Mouse (Mus musculus) hindbrain, embryonic 12.5 days (tissue): ENCODE data around the gene Cnot8. TPM values are rescaled to one million over a fixed set of nuclear protein-coding genes. Genes with fewer than 3 reads are reported as not detected.
"Not testable (repeated sequence)": the region's sequence is repeated elsewhere in the genome, so short reads cannot be mapped to it uniquely, and the experiment has no call there.

Source experiments
- ATAC-seq: fragments of 200-750 bp; cut with Nextera tagmentation; 2 replicates; pipeline ENCODE4 v1.8.0; 2017; ENCODE audit warnings: moderate TSS enrichment; ENCODE audit not compliant: low FRiP score
- H3K27ac ChIP-seq: fragments of 300-500 bp; sonication (generic); 2 replicates; pipeline ENCODE4 v1.5.1; 2016; ENCODE audit warnings: mild to moderate bottlenecking
- H3K27me3 ChIP-seq: fragments of 300-500 bp; sonication (generic); 2 replicates; pipeline ENCODE4 v1.6.1; 2016; ENCODE audit warnings: mild to moderate bottlenecking
- H3K36me3 ChIP-seq: fragments of 300-500 bp; sonication (generic); 2 replicates; pipeline ENCODE4 v1.6.1; 2016; ENCODE audit warnings: mild to moderate bottlenecking
- H3K4me1 ChIP-seq: fragments of 300-500 bp; sonication (generic); 2 replicates; pipeline ENCODE4 v1.6.1; 2016
- H3K4me2 ChIP-seq: fragments of 300-500 bp; sonication (generic); replicated peaks from 2 replicates; pipeline ENCODE4 v1.6.1; 2016; ENCODE audit warnings: mild to moderate bottlenecking
- H3K4me3 ChIP-seq: fragments of 300-500 bp; sonication (generic); 2 replicates; pipeline ENCODE4 v1.5.1; 2016; ENCODE audit warnings: mild to moderate bottlenecking
- H3K9ac ChIP-seq: fragments of 300-500 bp; sonication (generic); 2 replicates; pipeline ENCODE4 v1.6.1; 2016; ENCODE audit warnings: mild to moderate bottlenecking, moderate library complexity
- H3K9me3 ChIP-seq: fragments of 300-500 bp; sonication (generic); replicated peaks from 2 replicates; pipeline ENCODE4 v1.6.1; 2016; ENCODE audit warnings: mild to moderate bottlenecking
- WGBS: fragments of 180-500 bp; shearing (Covaris S2); methylation state at CpG from one replicate; pipeline ENCODE4 v1.1.7; 2016; 5-methylcytosine and 5-hydroxymethylcytosine counted together
- polyA plus RNA-seq: library from polyadenylated mRNA; unstranded; fragments of >200 nt; fragmentation: Nextera tagmentation; extraction: Ambion mirVana; gene quantifications from 2 replicates; pipeline ENCODE4 v1.2.1, GENCODE M21; 2016

The Cnot8 gene
- 105 and 109 TPM in 2 replicates for polyA plus RNA-seq

- peaks cover 25% of the 10 kb centered on the region for H3K4me1 ChIP-seq
- ATAC-seq = peak; percentile 96
- WGBS = under 1% methylated on average over 55 of the region's 55 CpGs
- H3K4me2 ChIP-seq = peak within 1 kb of the TSS; percentile 83
- peaks cover 2% of the 10 kb centered on the region for H3K27me3 ChIP-seq
- H3K9me3 ChIP-seq = no peaks in the 10 kb centered on the region
- no peaks in the 10 kb centered on the region for H3K36me3 ChIP-seq
- H3K9ac ChIP-seq = peak within 1 kb of the TSS; percentile 88
- peak within 1 kb of the TSS; percentile 84 for H3K27ac ChIP-seq
- peak within 1 kb of the TSS; percentile 94 for H3K4me3 ChIP-seq
These were observed at the start of gene Cnot8 for GRCm38 (mm10) chr11:58103697-58104306. Gene Cnot8 (plus strand): TSS chr11:58104153.

GRCm38 (mm10) chr11:58057455-58057854 is 46.5 kb upstream of the Cnot8 start:
- no peak for ATAC-seq
- no peak overlapping the region for H3K4me3 ChIP-seq
- H3K36me3 ChIP-seq = peaks cover 76% of the 10 kb centered on the region
- no peak overlapping the region for H3K27ac ChIP-seq
- H3K4me2 ChIP-seq = no peak overlapping the region
- WGBS = 48% methylated on average over 6 of the region's 6 CpGs
- H3K9ac ChIP-seq = no peak overlapping the region
- H3K27me3 ChIP-seq = no peaks in the 10 kb centered on the region
- H3K9me3 ChIP-seq = no peaks in the 10 kb centered on the region
- no peaks in the 10 kb centered on the region for H3K4me1 ChIP-seq

- H3K4me2 ChIP-seq, ATAC-seq, H3K4me3 ChIP-seq, H3K9me3 ChIP-seq, H3K27me3 ChIP-seq, H3K27ac ChIP-seq, H3K4me1 ChIP-seq, H3K9ac ChIP-seq: not testable (repeated sequence)
- 96% methylated on average over 7 of the region's 7 CpGs for WGBS
- H3K36me3 ChIP-seq = peaks cover 58% of the 10 kb centered on the region
These were observed 44.2 kb upstream of the Cnot8 start for GRCm38 (mm10) chr11:58059752-58060151.

- not testable (repeated sequence) for ATAC-seq, H3K27me3 ChIP-seq, H3K27ac ChIP-seq, H3K4me3 ChIP-seq, H3K9ac ChIP-seq, H3K9me3 ChIP-seq, H3K4me2 ChIP-seq, H3K4me1 ChIP-seq
- WGBS = 99% methylated on average over 4 of the region's 4 CpGs
- peaks cover 44% of the 10 kb centered on the region for H3K36me3 ChIP-seq
These were observed 42.7 kb upstream of the Cnot8 start for GRCm38 (mm10) chr11:58061218-58061617.

- Histone ChIP-seq H3K4me1 (no peaks in the 10 kb centered on the region), H3K9ac (no peak overlapping the region), H3K36me3 (peaks cover 35% of the 10 kb centered on the region), H3K27me3 (no peaks in the 10 kb centered on the region), H3K9me3 (no peaks in the 10 kb centered on the region), H3K27ac (no peak overlapping the region), H3K4me3 (no peak overlapping the region), H3K4me2 (no peak overlapping the region)
- no peak for ATAC-seq
- 91% methylated on average over 4 of the region's 4 CpGs for WGBS
These were observed 41.4 kb upstream of the Cnot8 start for GRCm38 (mm10) chr11:58062586-58062985.

- 83% methylated on average over 4 of the region's 4 CpGs for WGBS
- H3K27ac ChIP-seq = no peak overlapping the region
- H3K27me3 ChIP-seq = no peaks in the 10 kb centered on the region
- no peak overlapping the region for H3K4me3 ChIP-seq
- ATAC-seq = no peak
- H3K9me3 ChIP-seq = no peaks in the 10 kb centered on the region
- H3K9ac ChIP-seq = no peak overlapping the region
- H3K36me3 ChIP-seq = peaks cover 18% of the 10 kb centered on the region; the same call in 1 of the 2 replicates
- H3K4me1 ChIP-seq = no peaks in the 10 kb centered on the region
- no peak overlapping the region for H3K4me2 ChIP-seq
These were observed 38.9 kb upstream of the Cnot8 start for GRCm38 (mm10) chr11:58065025-58065424.

GRCm38 (mm10) chr11:58072978-58073377 is 31.0 kb upstream of the Cnot8 start:
- Histone ChIP-seq H3K27me3 (no peaks in the 10 kb centered on the region), H3K4me1 (no peaks in the 10 kb centered on the region), H3K9me3 (no peaks in the 10 kb centered on the region), H3K4me2 (no peak overlapping the region), H3K4me3 (no peak overlapping the region), H3K9ac (no peak overlapping the region), H3K27ac (no peak overlapping the region), H3K36me3 (no peaks in the 10 kb centered on the region)
- WGBS = 84% methylated on average over 3 of the region's 3 CpGs
- ATAC-seq = no peak

GRCm38 (mm10) chr11:58077270-58077669 is 26.7 kb upstream of the Cnot8 start:
- Histone ChIP-seq H3K27me3 (no peaks in the 10 kb centered on the region), H3K9me3 (no peaks in the 10 kb centered on the region), H3K36me3 (no peaks in the 10 kb centered on the region), H3K4me1 (no peaks in the 10 kb centered on the region), H3K9ac (no peak overlapping the region), H3K4me2 (no peak overlapping the region), H3K4me3 (no peak overlapping the region), H3K27ac (no peak overlapping the region)
- WGBS = 72% methylated on average over 4 of the region's 4 CpGs
- ATAC-seq = no peak

GRCm38 (mm10) chr11:58081716-58082115 is 22.2 kb upstream of the Cnot8 start:
- H3K27ac ChIP-seq = no peak overlapping the region
- H3K4me1 ChIP-seq = no peaks in the 10 kb centered on the region
- no peaks in the 10 kb centered on the region for H3K27me3 ChIP-seq
- H3K4me3 ChIP-seq = no peak overlapping the region
- H3K4me2 ChIP-seq = no peak overlapping the region
- no peaks in the 10 kb centered on the region for H3K36me3 ChIP-seq
- 89% methylated on average over 6 of the region's 6 CpGs for WGBS
- H3K9me3 ChIP-seq = no peaks in the 10 kb centered on the region
- H3K9ac ChIP-seq = no peak overlapping the region
- ATAC-seq = no peak

GRCm38 (mm10) chr11:58092541-58092940 is 11.4 kb upstream of the Cnot8 start:
- H3K36me3 ChIP-seq = no peaks in the 10 kb centered on the region
- no peaks in the 10 kb centered on the region for H3K9me3 ChIP-seq
- no peak for ATAC-seq
- H3K4me1 ChIP-seq = peaks cover under 1% of the 10 kb centered on the region; the same call in 1 of the 2 replicates
- no peak overlapping the region for H3K4me3 ChIP-seq
- H3K4me2 ChIP-seq = 0 out of 2 replicates have a peak overlapping the region, but pooled peaks have one; percentile 14
- H3K9ac ChIP-seq = no peak overlapping the region
- H3K27ac ChIP-seq = no peak overlapping the region
- WGBS = 57% methylated on average over 4 of the region's 4 CpGs
- peaks cover 18% of the 10 kb centered on the region for H3K27me3 ChIP-seq

- no peak within 1 kb of the TSS for H3K27ac ChIP-seq
- peaks cover 6% of the 10 kb centered on the region; the same call in 1 of the 2 replicates for H3K4me1 ChIP-seq
- 21% methylated on average over 12 of the region's 12 CpGs for WGBS
- H3K27me3 ChIP-seq = peaks cover 23% of the 10 kb centered on the region
- H3K4me2 ChIP-seq = 0 out of 2 replicates have a peak within 1 kb of the TSS, but pooled peaks have one; percentile 14
- H3K9ac ChIP-seq = no peak within 1 kb of the TSS
- no peaks in the 10 kb centered on the region for H3K9me3 ChIP-seq
- no peak within 1 kb of the TSS for H3K4me3 ChIP-seq
- H3K36me3 ChIP-seq = no peaks in the 10 kb centered on the region
- ATAC-seq = no peak
These were observed 10.9 kb upstream of the Cnot8 start, which contains the start of gene Gm12248 for GRCm38 (mm10) chr11:58093021-58093528. Gene Gm12248 (minus strand): TSS chr11:58093134.

- no peak for ATAC-seq
- H3K4me2 ChIP-seq = no peak overlapping the region
These were observed 9.2 kb upstream of the Cnot8 start for GRCm38 (mm10) chr11:58094766-58095165.

GRCm38 (mm10) chr11:58095561-58095960 is 8.4 kb upstream of the Cnot8 start:
- 86% methylated on average over 1 of the region's 1 CpGs for WGBS
- Histone ChIP-seq H3K4me2 (no peak overlapping the region), H3K27me3 (peaks cover 32% of the 10 kb centered on the region), H3K9me3 (no peaks in the 10 kb centered on the region), H3K9ac (no peak overlapping the region), H3K4me1 (peaks cover 6% of the 10 kb centered on the region; the same call in 1 of the 2 replicates), H3K36me3 (no peaks in the 10 kb centered on the region), H3K27ac (no peak overlapping the region), H3K4me3 (no peak overlapping the region)
- no peak for ATAC-seq

More at GRCm38 (mm10) chr11:58094766-58095165, 9.2 kb upstream of the Cnot8 start:
- Histone ChIP-seq H3K4me1 (peaks cover 6% of the 10 kb centered on the region; the same call in 1 of the 2 replicates), H3K9me3 (no peaks in the 10 kb centered on the region), H3K27ac (no peak overlapping the region), H3K27me3 (peaks cover 32% of the 10 kb centered on the region), H3K36me3 (no peaks in the 10 kb centered on the region), H3K4me3 (no peak overlapping the region), H3K9ac (no peak overlapping the region)
- WGBS = 69% methylated on average over 4 of the region's 4 CpGs
